Mouse (Mus musculus) ES-E14 (cell line): Measurements from ENCODE around the gene Zdhhc7. TPM values are rescaled to one million over a fixed set of nuclear protein-coding genes. Genes with fewer than 3 reads are reported as not detected.

Experiments used
- DNase-seq: peaks from one replicate; pipeline ENCODE4 v3.0.0-alpha.2; 2013; ENCODE audit warnings: low read depth, low spot score
- H3K27ac ChIP-seq: 2 replicates; pipeline ENCODE4 v1.5.1; 2012; ENCODE audit warnings: low read depth, mild to moderate bottlenecking, low read length, moderate library complexity, mixed read lengths; ENCODE audit not compliant: poor library complexity, insufficient read depth, severe bottlenecking
- H3K36me3 ChIP-seq: 2 replicates; pipeline ENCODE4 v1.6.1; 2012; ENCODE audit warnings: mild to moderate bottlenecking, low read length, moderate library complexity, mixed read lengths; ENCODE audit not compliant: control insufficient read depth, poor library complexity, insufficient read depth, severe bottlenecking
- H3K4me1 ChIP-seq, 2 experiments: fragments of 150-350 bp in 1 of 2; sonication (generic) in 1 of 2; 2 replicates each; pipeline ENCODE4 v1.6.1; 2012; ENCODE audit warnings: low read length in 2 of 2, mild to moderate bottlenecking in 1 of 2, mixed read lengths in 1 of 2; ENCODE audit not compliant: control insufficient read depth in 2 of 2, insufficient read depth in 2 of 2, poor library complexity in 1 of 2
- H3K4me3 ChIP-seq, 2 experiments: fragments of 150-350 bp in 1 of 2; sonication (generic) in 1 of 2; 2 replicates each; pipeline ENCODE4 v1.5.1; 2012; ENCODE audit warnings: low read length in 2 of 2, low read depth in 1 of 2, mild to moderate bottlenecking in 1 of 2, mixed read lengths in 1 of 2; ENCODE audit not compliant: insufficient read depth in 1 of 2, poor library complexity in 1 of 2, severe bottlenecking in 1 of 2
- H3K9ac ChIP-seq: 2 replicates; pipeline ENCODE4 v1.6.1; 2012; ENCODE audit warnings: low read depth, mild to moderate bottlenecking, low read length, mixed read lengths; ENCODE audit not compliant: poor library complexity, insufficient read depth, severe bottlenecking
- H3K9me3 ChIP-seq: fragments of 150-350 bp; sonication (generic); 2 replicates; pipeline ENCODE4 v1.6.1; 2012; ENCODE audit warnings: low read depth, mild to moderate bottlenecking, low read length; ENCODE audit not compliant: control insufficient read depth, insufficient read depth
- CHD2 ChIP-seq: IDR thresholded peaks from 2 replicates; pipeline ENCODE4 v1.6.1; 2014; ENCODE audit warnings: mild to moderate bottlenecking, low read depth, low read length, inconsistent platforms
- HCFC1 ChIP-seq: IDR thresholded peaks from 2 replicates; pipeline ENCODE4 v1.6.1; 2012; ENCODE audit warnings: low read length, inconsistent platforms, borderline replicate concordance; ENCODE audit not compliant: insufficient read depth
- MAFK ChIP-seq: IDR thresholded peaks from 2 replicates; pipeline ENCODE4 v1.6.1; 2014; ENCODE audit warnings: mild to moderate bottlenecking, low read depth, low read length, inconsistent platforms; ENCODE audit not compliant: insufficient read depth
- ZC3H11A ChIP-seq: IDR thresholded peaks from 2 replicates; pipeline ENCODE4 v1.6.1; 2012; ENCODE audit warnings: low read depth, mild to moderate bottlenecking, inconsistent platforms, low read length, borderline replicate concordance
- ZNF384 ChIP-seq: IDR thresholded peaks from 2 replicates; pipeline ENCODE4 v1.6.1; 2012; ENCODE audit warnings: low read depth, low read length, inconsistent platforms
- in situ Hi-C, 2 experiments: fragments of 600-800 bp; cut with MboI; formaldehyde crosslinking; loops; one replicate each; pipeline ENCODE4 v1.15.1; 2025; ENCODE audit warnings: low sequenced_read_pairs in 2 of 2, inconsistent platforms in 1 of 2; ENCODE audit not compliant: unreplicated experiment in 2 of 2
- total RNA-seq: library from RNA; depleted of rRNA; stranded (reverse); fragments of 300-350 nt; gene quantifications from 2 replicates; pipeline ENCODE4 v1.2.3, GENCODE M21; 2012

Zdhhc7 gene
- total RNA-seq, 1 experiment, result 35.4 TPM

DNA sequence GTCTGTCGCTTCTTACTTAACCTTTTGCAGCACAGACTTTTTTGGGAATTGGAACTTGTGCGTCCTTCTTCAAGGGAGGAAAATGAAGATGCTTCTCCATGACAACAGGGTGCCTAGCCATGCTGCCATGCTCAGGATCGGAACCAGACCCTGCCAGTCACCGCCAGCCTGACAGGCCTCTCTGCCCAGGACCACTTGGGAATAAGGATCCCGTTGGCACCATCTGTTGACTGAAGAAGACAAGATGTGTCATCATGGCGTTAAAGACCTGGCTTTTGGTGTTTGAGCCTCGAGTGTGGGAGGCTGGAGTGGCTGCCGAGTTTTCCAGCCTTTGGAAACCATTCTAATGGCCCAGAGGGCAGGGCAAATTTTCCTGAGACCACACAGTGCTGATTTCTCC lies 63.7 kb downstream of the Zdhhc7 start:
- no peaks in the 10 kb centered on the region for H3K4me1 ChIP-seq
- in situ Hi-C loops, result no loop called here
- TF ChIP-seq HCFC1 (no peak), ZNF384 (no peak), CHD2 (no peak), ZC3H11A (no peak), MAFK (no peak)

DNA sequence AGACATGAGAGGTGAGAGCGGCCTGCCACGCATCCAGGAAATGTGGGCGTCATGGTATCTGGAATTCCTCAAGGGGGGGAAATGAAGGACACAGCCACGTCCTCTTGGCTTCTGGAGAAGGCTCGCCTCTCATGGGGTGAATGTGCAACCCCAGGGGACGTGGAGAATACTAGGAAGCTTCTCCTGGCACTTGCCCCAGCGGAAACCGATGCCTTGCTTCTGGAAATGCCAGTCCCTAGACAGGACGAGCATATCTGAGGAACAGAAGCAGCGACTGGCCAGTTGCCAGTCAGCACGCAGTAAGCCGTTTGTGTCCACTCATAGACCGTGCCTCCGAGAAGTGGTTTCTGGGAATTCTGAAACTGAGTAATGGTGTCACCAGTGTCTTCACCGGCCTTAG lies 64.1 kb downstream of the Zdhhc7 start:
- no peak overlapping the region for H3K9ac ChIP-seq
- DNase-seq, result no peak
- no peaks in the 10 kb centered on the region for H3K9me3 ChIP-seq
- TF ChIP-seq ZNF384 (no peak), HCFC1 (no peak), ZC3H11A (no peak), CHD2 (no peak), MAFK (no peak)
- in situ Hi-C loops, result no loop called here
- H3K4me3 ChIP-seq, result no peak overlapping the region
- H3K36me3 ChIP-seq, result no peaks in the 10 kb centered on the region
- H3K27ac ChIP-seq, result no peak overlapping the region
- H3K4me1 ChIP-seq, result no peaks in the 10 kb centered on the region

More for the DNA sequence above, 63.7 kb downstream of the Zdhhc7 start:
- no peak overlapping the region for H3K9ac ChIP-seq
- no peak overlapping the region for H3K4me3 ChIP-seq
- H3K36me3 ChIP-seq, result no peaks in the 10 kb centered on the region
- H3K9me3 ChIP-seq, result no peaks in the 10 kb centered on the region
- no peak overlapping the region for H3K27ac ChIP-seq
- no peak for DNase-seq

DNA sequence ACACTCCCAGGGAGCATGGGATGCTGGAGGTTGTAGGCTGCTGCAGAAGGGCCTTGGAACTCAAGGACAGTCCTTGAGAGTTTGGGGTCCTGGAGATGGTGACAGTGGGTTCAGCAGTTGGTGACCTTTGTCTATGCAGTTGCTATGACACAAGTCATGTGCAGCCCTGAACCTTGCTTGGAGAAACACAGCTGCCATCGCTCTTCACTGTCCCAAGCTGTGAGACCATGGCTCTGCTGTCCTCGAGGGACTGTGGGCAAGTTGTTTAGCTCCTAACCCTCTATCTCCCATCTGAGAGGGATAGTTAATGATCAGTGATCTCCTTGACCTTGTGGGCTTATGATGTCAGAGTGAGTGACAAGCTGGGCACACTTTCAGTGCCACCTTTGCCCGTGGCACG lies 64.7 kb downstream of the Zdhhc7 start:
- TF ChIP-seq MAFK, result no peak
- no peak for TF ChIP-seq ZNF384
- no peak for TF ChIP-seq ZC3H11A
- no peak for TF ChIP-seq HCFC1
- no peak for TF ChIP-seq CHD2
- Histone ChIP-seq H3K4me1 (no peaks in the 10 kb centered on the region), H3K9ac (no peak overlapping the region), H3K36me3 (no peaks in the 10 kb centered on the region), H3K4me3 (no peak overlapping the region), H3K27ac (no peak overlapping the region), H3K9me3 (no peaks in the 10 kb centered on the region)
- no peak for DNase-seq
- in situ Hi-C loops, result no loop called here

DNA sequence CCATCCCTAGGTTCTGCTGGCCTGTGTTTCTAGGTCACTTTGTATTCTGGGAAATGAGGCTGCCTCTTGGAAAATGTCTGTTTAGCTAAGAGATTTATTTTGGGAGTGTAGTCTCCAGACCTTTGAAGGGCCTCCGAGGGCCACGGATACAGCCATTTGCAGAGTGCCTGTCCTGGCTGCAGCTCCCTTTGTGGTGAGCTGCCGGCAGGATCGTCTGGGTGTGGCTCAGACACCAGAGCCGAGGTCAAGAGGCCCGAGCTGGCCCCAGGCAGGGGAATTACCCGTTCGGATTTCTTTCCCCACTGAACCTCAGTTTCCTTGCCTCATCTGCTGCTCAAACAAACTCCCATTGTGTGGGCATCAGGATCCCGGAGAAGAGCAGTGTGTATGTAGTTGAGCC lies 65.2 kb downstream of the Zdhhc7 start:
- TF ChIP-seq ZNF384 (no peak), HCFC1 (no peak), MAFK (no peak), CHD2 (no peak), ZC3H11A (no peak)
- no peak for DNase-seq
- in situ Hi-C loops, result no loop called here
- Histone ChIP-seq H3K27ac (no peak overlapping the region), H3K9me3 (no peaks in the 10 kb centered on the region), H3K36me3 (no peaks in the 10 kb centered on the region), H3K4me3 (no peak overlapping the region), H3K4me1 (no peaks in the 10 kb centered on the region), H3K9ac (no peak overlapping the region)

DNA sequence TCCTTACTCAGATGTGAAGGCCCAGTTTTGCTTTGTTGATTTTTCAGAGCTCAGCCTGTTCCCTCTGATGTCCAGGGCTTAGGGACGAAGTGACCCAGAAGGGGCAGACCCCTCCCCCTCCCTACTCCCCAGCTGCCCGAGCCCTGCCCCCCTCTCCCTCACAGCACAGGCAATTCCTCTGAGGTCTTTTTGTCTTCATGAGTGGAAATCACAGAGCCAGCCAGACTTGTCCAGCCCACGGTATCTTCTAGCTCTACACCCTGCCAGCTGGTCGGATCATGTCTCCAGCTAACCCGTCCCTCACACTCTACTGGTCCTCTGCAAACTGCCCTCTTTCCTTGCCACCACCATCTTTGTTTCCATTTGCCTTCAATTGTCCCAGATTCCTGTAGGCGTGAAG lies 66.8 kb downstream of the Zdhhc7 start:
- H3K9me3 ChIP-seq, result no peaks in the 10 kb centered on the region
- no peaks in the 10 kb centered on the region for H3K36me3 ChIP-seq
- H3K4me1 ChIP-seq, result no peaks in the 10 kb centered on the region
- H3K9ac ChIP-seq, result no peak overlapping the region
- TF ChIP-seq ZNF384 (no peak), HCFC1 (no peak), ZC3H11A (no peak), CHD2 (no peak), MAFK (no peak)
- DNase-seq, result no peak
- no peak overlapping the region for H3K27ac ChIP-seq
- in situ Hi-C loops, result no loop called here
- H3K4me3 ChIP-seq, result no peak overlapping the region
